Mouse (Mus musculus) myocyte (in vitro differentiated cells): ENCODE data around the gene Nova1. TPM values are rescaled to one million over a fixed set of nuclear protein-coding genes. Genes with fewer than 3 reads are reported as not detected.

Source experiments
- H3K27me3 ChIP-seq: one replicate; pipeline ENCODE4 v1.6.1; 2011; ENCODE audit not compliant: control insufficient read depth, insufficient read depth, insufficient read length
- H3K36me3 ChIP-seq: one replicate; pipeline ENCODE4 v1.6.1; 2011; ENCODE audit not compliant: control insufficient read depth, insufficient read depth
- H3K4me2 ChIP-seq: one replicate; pipeline ENCODE4 v1.6.1; 2011; ENCODE audit warnings: low read depth, control low read depth
- H3K4me3 ChIP-seq: one replicate; pipeline ENCODE4 v1.5.1; 2011; ENCODE audit warnings: mild to moderate bottlenecking, control low read depth, moderate library complexity
- H3K79me2 ChIP-seq: one replicate; pipeline ENCODE4 v1.6.1; 2011; ENCODE audit not compliant: control insufficient read depth, insufficient read depth
- H3ac ChIP-seq: one replicate; pipeline ENCODE4 v1.6.1; 2011; ENCODE audit not compliant: control insufficient read depth, insufficient read length
- CEBPB ChIP-seq: IDR thresholded peaks from 2 replicates; pipeline ENCODE4 v1.6.1; 2011; ENCODE audit warnings: mild to moderate bottlenecking, moderate library complexity; ENCODE audit not compliant: poor library complexity, insufficient read depth, severe bottlenecking
- E2F4 ChIP-seq: IDR thresholded peaks from one replicate; pipeline ENCODE4 v1.6.1; 2011; ENCODE audit warnings: mild to moderate bottlenecking, control low read depth, moderate library complexity; ENCODE audit not compliant: insufficient read depth
- MAX ChIP-seq: IDR thresholded peaks from one replicate; pipeline ENCODE4 v1.6.1; 2011; ENCODE audit warnings: low read depth, mild to moderate bottlenecking, control low read depth
- MYOD1 ChIP-seq, 3 experiments: IDR thresholded peaks; one replicate each; pipeline ENCODE4 v1.6.1; 2011; ENCODE audit warnings: control low read depth in 2 of 3, low read depth in 2 of 3, mild to moderate bottlenecking in 2 of 3, moderate library complexity in 1 of 3; ENCODE audit not compliant: insufficient read length in 2 of 3, control insufficient read depth in 1 of 3
- MYOG ChIP-seq, 3 experiments: IDR thresholded peaks; one replicate each; pipeline ENCODE4 v1.6.1; 2011; ENCODE audit warnings: control low read depth in 2 of 3, low read depth in 2 of 3, mild to moderate bottlenecking in 2 of 3; ENCODE audit not compliant: insufficient read length in 2 of 3, control insufficient read depth in 1 of 3, insufficient read depth in 1 of 3
- POLR2A ChIP-seq: IDR thresholded peaks from one replicate; pipeline ENCODE4 v1.6.1; 2011; ENCODE audit warnings: low read depth, mild to moderate bottlenecking, control low read depth, moderate library complexity; ENCODE audit not compliant: insufficient read length
- POLR2AphosphoS2 ChIP-seq: IDR thresholded peaks from one replicate; pipeline ENCODE4 v1.6.1; 2011; ENCODE audit warnings: low read depth, control low read depth; ENCODE audit not compliant: insufficient read length
- REST ChIP-seq: IDR thresholded peaks from one replicate; pipeline ENCODE4 v1.6.1; 2011; ENCODE audit warnings: mild to moderate bottlenecking, control low read depth, moderate library complexity; ENCODE audit not compliant: insufficient read depth, insufficient read length
- SRF ChIP-seq: IDR thresholded peaks from one replicate; pipeline ENCODE4 v1.6.1; 2011; ENCODE audit warnings: low read depth; ENCODE audit not compliant: control insufficient read depth, insufficient read length
- TCF12 ChIP-seq: IDR thresholded peaks from one replicate; pipeline ENCODE4 v1.6.1; 2011; ENCODE audit warnings: mild to moderate bottlenecking, control low read depth; ENCODE audit not compliant: poor library complexity, insufficient read depth, severe bottlenecking
- TCF3 ChIP-seq: IDR thresholded peaks from one replicate; pipeline ENCODE4 v1.6.1; 2011; ENCODE audit warnings: low read depth, control low read depth; ENCODE audit not compliant: insufficient read length
- USF1 ChIP-seq: IDR thresholded peaks from one replicate; pipeline ENCODE4 v1.6.1; 2011; ENCODE audit warnings: low read depth, mild to moderate bottlenecking, control low read depth, moderate library complexity
- polyA plus RNA-seq: library from polyadenylated mRNA; unstranded; fragments of >200 nt; fragmentation: generic; extraction: Trizol; gene quantifications from one replicate; pipeline ENCODE4 v1.2.1, GENCODE M21; 2012; ENCODE audit warnings: missing spikeins

Nova1 gene
- polyA plus RNA-seq, 1 experiment, result not detected

GRCm38 (mm10) chr12:46646139-46646611 is 172.6 kb downstream of the Nova1 start:
- Histone ChIP-seq H3K27me3 (no peaks in the 10 kb centered on the region), H3K4me2 (no peak overlapping the region), H3ac (no peak overlapping the region), H3K4me3 (no peak overlapping the region), H3K79me2 (no peaks in the 10 kb centered on the region), H3K36me3 (no peaks in the 10 kb centered on the region)
- TF ChIP-seq TCF12, result no peak
- TF ChIP-seq TCF3, result no peak
- TF ChIP-seq POLR2A, result no peak
- TF ChIP-seq REST, result no peak
- no peak for TF ChIP-seq MYOD1 (IDR thresholded peaks at IDR 0.05; ENCODE audit: control insufficient read depth in 1 of 3, insufficient read length in 2 of 3, low read depth in 2 of 3)
- TF ChIP-seq MYOG (IDR thresholded peaks at IDR 0.05; ENCODE audit: control insufficient read depth in 1 of 3, insufficient read depth in 1 of 3, insufficient read length in 2 of 3, low read depth in 2 of 3), result no peak
- no peak for TF ChIP-seq CEBPB
- TF ChIP-seq SRF, result no peak
- TF ChIP-seq MAX, result no peak
- TF ChIP-seq USF1, result no peak
- no peak for TF ChIP-seq E2F4
- TF ChIP-seq POLR2AphosphoS2, result no peak

DNA sequence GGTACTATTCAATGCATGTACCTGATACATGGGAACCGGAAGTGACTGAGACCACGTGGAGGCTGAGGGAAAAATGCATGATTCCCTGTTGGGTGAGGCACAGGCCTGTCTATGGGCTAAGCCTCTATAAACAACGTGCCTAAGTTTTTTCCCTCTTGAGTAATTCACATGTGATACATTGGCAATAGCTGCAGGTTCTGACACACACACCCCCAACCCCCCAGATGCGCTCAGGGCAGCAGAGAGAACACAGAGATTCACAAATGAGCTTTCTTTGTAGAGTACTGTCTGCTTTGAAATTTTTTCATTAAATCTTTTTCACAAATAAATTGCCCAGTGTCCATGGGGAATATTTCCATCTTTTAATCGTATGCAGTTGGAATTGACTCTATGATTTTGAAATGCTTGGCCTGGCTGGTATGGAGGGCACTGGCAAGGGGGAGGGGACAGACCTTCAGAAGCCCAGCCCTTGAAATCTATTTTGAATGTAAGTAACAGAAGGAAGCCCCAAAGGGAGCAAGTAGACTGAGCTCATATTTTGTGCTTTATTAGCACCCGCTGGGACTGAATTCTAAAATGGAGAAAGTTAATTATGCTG is 173.3 kb downstream of the Nova1 start:
- Histone ChIP-seq H3K79me2 (no peaks in the 10 kb centered on the region), H3K4me3 (no peak overlapping the region), H3ac (no peak overlapping the region), H3K4me2 (no peak overlapping the region), H3K27me3 (no peaks in the 10 kb centered on the region), H3K36me3 (no peaks in the 10 kb centered on the region)
- TF ChIP-seq MYOG (IDR thresholded peaks at IDR 0.05; ENCODE audit: control insufficient read depth in 1 of 3, insufficient read depth in 1 of 3, insufficient read length in 2 of 3, low read depth in 2 of 3), result no peak
- TF ChIP-seq TCF12, result no peak
- TF ChIP-seq POLR2AphosphoS2, result no peak
- no peak for TF ChIP-seq TCF3
- TF ChIP-seq SRF, result no peak
- no peak for TF ChIP-seq E2F4
- TF ChIP-seq MYOD1 (IDR thresholded peaks at IDR 0.05; ENCODE audit: control insufficient read depth in 1 of 3, insufficient read length in 2 of 3, low read depth in 2 of 3), result no peak
- TF ChIP-seq REST, result no peak
- no peak for TF ChIP-seq USF1
- TF ChIP-seq POLR2A, result no peak
- no peak for TF ChIP-seq MAX
- TF ChIP-seq CEBPB, result no peak
